ENCODE assay signal across 23 mouse cellular contexts in the genomic region with DNA sequence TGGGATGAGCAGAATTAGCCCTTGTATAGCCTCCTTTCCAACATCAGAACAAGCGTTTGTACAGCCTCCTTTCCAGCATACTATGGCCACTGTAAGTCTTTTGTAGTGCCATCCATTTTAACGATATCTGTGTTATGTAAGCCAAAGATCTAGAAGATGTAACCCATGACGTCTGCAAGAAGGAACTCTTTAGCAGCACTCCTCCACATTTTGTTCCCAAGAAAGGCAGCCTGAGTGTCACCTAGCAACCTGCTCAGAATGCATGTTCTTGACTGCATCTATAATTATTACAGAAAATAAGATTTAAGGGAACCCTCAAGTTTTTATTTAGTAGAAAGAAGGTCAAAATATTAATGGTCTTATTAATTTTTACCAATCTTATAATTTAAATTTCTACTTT.
DNase-seq lines count a peak whose midpoint lies in the region; ATAC-seq lines count a peak whose summit lies in the region.
"Had no signal": no experiment of that assay in that cellular context is flagged by ENCODE, and none has a peak within 500 bp of the region (broad histone marks: within the 10 kb centered on the region; RNA-seq: fewer than 3 reads in every experiment).

No protein-coding gene starts in this region.

- intact Hi-C loops in left cerebral cortex, postnatal 14 days (cut with DNase I): loop anchor here (2.0 kb wide), 1 partner anchor 72 kb away; no protein-coding TSS in a partner anchor

- peak; percentile 65 for DNase-seq in right cerebral cortex, adult 18-20 months
- DNase-seq in right cerebral cortex, postnatal 4 days: no peak
- DNase-seq in frontal cortex, adult 2 months (ENCODE audit: extremely low spot score in 1 of 2, low spot score in 1 of 2): peak; percentile 44 to 70
- peak; percentile 34 to 77 for DNase-seq in left cerebral cortex, postnatal 14 days (ENCODE audit: low spot score in 2 of 2)
- DNase-seq in spleen, postnatal 14 days (ENCODE audit: low spot score in 2 of 2): no peak
- DNase-seq in gastrocnemius, adult 8-10 months (ENCODE audit: low spot score in 2 of 2): no peak
- DNase-seq: adrenal gland, adult 2 months; adrenal gland, postnatal 36 days; cerebellum, adult 2 months; cerebellum, postnatal 14 days; gastrocnemius, postnatal 10 days; heart, postnatal 14 days; kidney, adult 18-20 months; kidney, postnatal 25 days; lung, embryonic 14.5 days; lung, postnatal 14 days; midbrain, embryonic 14.5 days; retina, postnatal 1 day; spleen, adult 18-20 months; thymus, postnatal 4 days had no signal

- no peak for ATAC-seq in activated CD4-positive, CD25-positive, alpha-beta regulatory T cell, adult 4 months
- ATAC-seq: CD4-positive, CD25-positive, alpha-beta regulatory T cell, adult 4 months; inflammation-experienced regulatory T-cells, adult 6 months had no signal

Comparison
In these comparisons a context has a peak if more than half of its experiments do, and no peak if none do; other contexts are left out.
1. DNase-seq: peak in right cerebral cortex, adult 18-20 months (single experiment), frontal cortex, adult 2 months (2 of 2) and left cerebral cortex, postnatal 14 days (2 of 2); none in right cerebral cortex, postnatal 4 days (single experiment), spleen, postnatal 14 days (0 of 2) and gastrocnemius, adult 8-10 months (0 of 2).